Mouse (Mus musculus): ENCODE data around the gene Olfr203. TPM values are rescaled to one million over a fixed set of nuclear protein-coding genes. Genes with fewer than 3 reads are reported as not detected.
"Not testable (repeated sequence)": the region's sequence is repeated elsewhere in the genome, so short reads cannot be mapped to it uniquely, and the experiment has no call there.

Gene Olfr203
- total RNA-seq (2021) = not detected

DNA sequence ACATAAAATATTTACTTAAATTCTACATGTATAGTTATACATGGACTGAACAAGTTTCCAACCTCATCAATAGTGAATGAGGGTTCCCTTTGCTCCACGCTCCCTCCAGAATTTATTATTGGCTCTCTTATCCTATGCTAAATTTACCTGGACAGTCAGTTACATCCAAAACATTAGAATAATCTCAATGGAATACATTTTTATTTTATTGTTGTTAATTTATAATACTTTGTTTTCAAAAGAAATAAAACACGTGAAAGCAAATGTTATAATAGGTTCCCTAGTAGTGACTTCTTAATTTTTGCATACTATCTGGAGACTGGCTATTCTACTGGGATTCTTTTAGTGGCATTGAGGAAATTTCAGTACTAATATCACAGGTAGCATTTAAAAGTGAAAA is at the start of gene Olfr203:
TSS of gene Olfr203 (plus strand) at position 301 of the 400 bp plus-strand sequence.
- no peak for DNase-seq

DNA sequence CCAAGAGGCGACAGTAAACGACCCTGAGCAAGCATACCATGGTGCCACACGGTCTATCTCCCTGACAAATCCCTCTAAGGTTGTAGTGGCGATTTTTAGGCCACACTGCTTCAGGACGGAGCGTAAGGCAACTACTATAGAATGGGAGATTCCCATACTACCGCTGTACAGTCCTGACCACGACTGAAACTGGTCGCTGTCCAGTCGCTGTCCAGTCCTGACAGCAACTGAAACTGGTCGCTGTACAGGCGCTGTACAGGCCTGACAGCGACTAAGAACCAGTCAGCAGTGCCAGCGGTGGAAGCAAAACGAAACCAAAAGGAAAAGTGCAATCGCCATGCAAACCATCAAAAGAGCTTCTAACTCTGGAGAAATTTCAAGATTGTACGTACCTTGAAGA is 49.0 kb upstream of the Olfr203 start:
- no peak for DNase-seq

DNA sequence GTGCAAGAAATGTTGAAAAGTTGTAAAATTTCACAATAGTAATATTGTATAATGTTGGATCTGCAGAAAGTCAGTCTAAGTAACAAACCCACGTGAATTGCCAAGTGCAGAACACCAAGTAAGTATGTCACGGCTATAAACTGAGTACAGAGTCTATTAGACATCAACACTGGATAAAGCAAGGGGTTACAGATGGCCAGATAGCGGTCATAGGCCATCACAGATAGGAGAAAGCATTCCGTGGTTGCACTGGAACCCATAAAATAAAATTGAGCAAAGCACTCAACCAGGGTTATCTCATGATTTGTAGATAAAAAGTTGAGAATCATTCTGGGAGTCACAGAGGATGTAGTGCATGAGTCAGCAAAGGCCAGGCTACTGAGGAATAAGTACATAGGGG is 29.6 kb upstream of the Olfr203 start:
- not testable (repeated sequence) for DNase-seq

DNA sequence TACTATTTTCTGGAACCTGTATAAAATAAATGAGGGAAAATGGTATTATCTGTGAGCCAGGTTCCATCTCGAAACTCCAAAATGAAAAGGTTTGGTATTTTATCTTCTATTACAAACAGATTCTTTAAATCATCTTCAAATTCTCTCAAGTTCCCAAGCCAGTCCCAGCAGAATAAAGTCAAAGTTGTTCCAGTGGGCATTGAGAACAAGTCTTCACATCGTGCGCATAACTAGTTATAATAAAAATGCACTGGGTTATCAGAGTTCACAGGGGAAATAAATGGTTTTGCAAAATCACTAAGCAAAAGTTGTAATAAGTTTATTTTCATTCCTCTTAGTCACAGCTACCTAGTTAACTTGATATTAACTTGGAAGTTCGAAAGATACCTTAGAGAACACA is 26.1 kb upstream of the Olfr203 start, which contains the start of gene Olfr201:
TSS of gene Olfr201 (minus strand) at position 101 of the 400 bp plus-strand sequence.
- DNase-seq = not testable (repeated sequence)

DNA sequence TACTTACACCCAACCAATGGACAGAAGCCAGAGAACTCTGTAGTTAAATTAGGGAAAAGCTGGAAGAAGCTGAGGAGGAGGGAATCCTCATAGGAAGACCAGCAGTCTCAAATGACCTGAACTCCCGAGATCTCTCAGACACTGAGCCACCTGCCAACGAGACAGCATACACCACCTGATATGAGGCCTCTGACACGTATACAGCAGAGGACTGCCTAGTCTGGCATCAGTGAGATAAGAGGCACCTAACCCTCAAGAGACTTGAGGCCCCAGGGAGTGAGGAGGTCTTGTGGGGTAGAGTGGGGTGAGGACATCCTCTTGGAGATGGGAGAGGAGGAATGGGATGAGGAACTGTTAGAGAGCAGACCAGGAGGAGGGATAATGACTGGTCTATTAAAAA is 18.1 kb upstream of the Olfr203 start:
- DNase-seq = no peak

DNA sequence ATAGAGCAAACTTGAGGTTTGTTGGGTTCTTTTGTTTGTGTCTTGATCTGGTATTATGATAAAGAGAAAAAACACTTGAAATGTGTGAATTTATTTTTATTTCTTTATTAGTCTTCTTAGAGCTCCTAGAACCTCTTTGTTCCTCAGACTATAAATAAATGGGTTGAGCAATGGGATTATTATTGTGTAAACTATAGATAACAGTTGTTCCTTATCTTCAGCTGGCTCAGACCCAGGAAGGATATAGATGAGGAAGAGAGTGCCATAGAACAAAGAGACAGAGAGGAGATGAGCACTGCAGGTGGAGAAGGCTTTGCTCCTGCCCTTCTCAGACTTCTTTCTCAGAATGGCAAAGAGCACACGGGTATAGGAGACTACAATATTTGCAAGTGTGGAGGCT is 15.2 kb upstream of the Olfr203 start:
- no peak for DNase-seq

DNA sequence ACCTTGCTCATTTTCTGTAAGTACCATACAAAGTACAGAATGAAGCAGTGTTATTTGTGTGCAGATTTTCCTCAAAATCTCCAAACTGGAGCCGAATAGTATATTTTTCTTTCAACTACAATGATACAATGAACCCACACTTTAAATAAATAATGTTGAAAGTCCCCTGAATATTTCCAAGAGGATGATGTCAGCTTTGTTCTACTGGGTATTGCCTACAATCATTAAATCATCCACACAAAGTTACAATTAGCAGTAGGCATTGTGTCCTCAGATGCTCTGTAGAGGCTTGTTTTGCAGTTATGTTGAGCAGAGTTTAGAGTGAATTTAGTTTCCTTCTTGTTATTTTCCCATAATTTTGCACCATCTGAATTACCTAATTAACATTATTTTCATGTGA is 12.0 kb upstream of the Olfr203 start, which contains the start of gene Olfr202:
TSS of gene Olfr202 (minus strand) at position 101 of the 400 bp plus-strand sequence.
- no peak for DNase-seq

DNA sequence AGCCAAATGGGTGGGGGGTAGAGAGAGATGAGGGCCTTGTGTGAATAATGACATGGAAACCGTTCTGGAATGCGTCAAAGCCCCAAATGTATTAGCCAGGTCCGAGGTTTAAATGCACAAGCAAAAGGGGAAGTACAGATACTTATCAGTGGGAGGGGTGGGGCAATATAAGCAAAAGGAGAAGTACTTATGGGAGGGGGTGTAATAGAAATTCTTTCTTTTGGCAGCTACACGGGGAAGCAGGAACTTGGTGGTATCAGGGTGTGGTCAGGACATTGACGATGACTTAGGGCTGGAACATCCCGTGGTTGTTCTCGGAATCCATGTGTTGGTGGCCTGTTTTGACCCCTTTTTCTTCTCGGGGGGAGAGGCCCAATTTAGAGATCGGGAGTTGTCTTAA is 11.1 kb upstream of the Olfr203 start:
- not testable (repeated sequence) for DNase-seq

DNA sequence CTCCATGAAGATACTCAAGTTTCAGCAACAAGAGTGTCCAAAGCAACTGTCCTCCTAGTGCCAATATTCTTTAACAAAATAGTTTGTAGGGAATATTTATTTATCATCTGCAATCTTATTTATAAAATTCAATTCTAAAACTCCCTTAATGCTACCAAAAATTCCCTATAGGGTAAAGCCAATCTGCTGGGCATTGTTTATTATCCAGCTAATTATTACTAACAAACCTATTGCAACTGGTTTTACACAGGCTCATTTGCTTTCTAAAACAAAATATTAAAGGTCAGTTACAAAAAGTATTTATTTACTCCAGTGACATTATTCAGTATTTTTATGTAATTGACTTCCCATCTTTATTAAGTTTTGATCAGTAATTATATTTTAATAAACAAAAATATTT is 19.5 kb downstream of the Olfr203 start, which contains the start of gene Olfr204:
TSS of gene Olfr204 (minus strand) at position 101 of the 400 bp plus-strand sequence.
- DNase-seq = no peak

DNA sequence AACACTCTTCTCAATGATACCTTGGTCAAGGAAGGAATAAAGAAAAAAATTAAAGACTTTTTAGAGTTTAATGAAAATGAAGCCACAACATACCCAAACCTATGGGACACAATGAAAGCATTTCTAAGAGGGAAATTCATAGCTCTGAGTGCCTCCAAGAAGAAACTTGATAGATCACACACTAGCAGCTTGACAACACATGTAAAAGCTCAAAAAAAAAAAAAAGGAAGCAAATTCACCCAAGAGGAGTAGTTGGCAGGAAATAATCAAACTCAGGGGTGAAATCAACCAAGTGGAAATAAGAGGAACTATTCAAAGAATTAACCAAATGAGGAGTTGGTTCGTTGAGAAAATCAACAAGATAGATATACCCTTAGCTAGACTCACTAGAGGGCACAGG is 24.6 kb downstream of the Olfr203 start:
- DNase-seq = not testable (repeated sequence)

DNA sequence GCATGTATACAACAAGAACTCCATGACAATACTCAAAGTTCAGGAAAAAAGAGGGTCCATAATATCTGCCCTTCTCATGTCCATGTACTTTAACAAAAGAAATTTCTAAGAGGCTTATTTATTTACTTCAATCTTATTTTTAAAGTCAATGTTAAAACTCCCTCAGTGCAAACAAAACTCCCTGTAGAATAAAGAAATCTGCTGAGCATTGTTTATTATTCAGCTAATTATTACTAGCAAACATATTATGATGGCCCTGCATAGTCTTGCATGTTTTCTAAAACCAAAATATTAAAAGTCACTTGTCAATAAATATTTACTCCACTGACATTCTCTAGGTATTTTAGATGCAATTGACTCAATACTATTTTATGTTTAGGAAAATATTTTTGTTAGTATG is 32.4 kb downstream of the Olfr203 start, which contains the start of gene Olfr205:
TSS of gene Olfr205 (minus strand) at position 101 of the 400 bp plus-strand sequence.
- DNase-seq = no peak

DNA sequence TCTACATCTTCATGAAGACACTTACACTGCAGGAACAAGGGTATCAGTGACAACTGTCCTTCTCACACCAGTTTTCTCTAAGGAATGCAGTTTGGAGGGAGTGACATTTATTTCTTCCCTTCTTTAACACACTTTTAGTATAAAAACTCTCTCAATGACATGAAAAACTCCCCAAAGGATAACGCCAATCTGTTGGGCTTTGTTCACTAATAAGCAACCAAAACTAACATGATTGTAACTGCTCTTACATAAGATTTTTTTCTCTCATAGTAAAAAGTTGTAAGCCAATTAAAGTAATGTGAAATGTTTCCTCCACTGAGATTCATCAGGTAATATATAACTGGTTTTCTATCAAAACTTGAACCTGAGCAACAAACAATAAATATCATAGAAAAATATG is 50.5 kb downstream of the Olfr203 start, which contains the start of gene Olfr206:
TSS of gene Olfr206 (minus strand) at position 101 of the 400 bp plus-strand sequence.
- DNase-seq = no peak

Other genes starting within 250 kb of the Olfr203 start
- not detected for gene Olfr190, start 220.9 kb upstream of the Olfr203 start, total RNA-seq (2021)
- gene Olfr191, start 209.1 kb upstream of the Olfr203 start, total RNA-seq (2021) = not detected
- not detected for gene Olfr193, start 187.0 kb upstream of the Olfr203 start, total RNA-seq (2021)
- gene Olfr194, start 177.8 kb upstream of the Olfr203 start, total RNA-seq (2021) = not detected
- gene Olfr195, start 151.8 kb upstream of the Olfr203 start, total RNA-seq (2021) = not detected
- gene Olfr196, start 128.4 kb upstream of the Olfr203 start, total RNA-seq (2021) = not detected
- not detected for gene Olfr198, start 95.3 kb upstream of the Olfr203 start, total RNA-seq (2021)
- gene Olfr199, start 79.1 kb upstream of the Olfr203 start, total RNA-seq (2021) = not detected
- gene Olfr201, start 26.2 kb upstream of the Olfr203 start, total RNA-seq (2021) = not detected
- not detected for gene Olfr202, start 12.1 kb upstream of the Olfr203 start, total RNA-seq (2021)
- not detected for gene Olfr204, start 19.4 kb downstream of the Olfr203 start, total RNA-seq (2021)
- gene Olfr205, start 32.3 kb downstream of the Olfr203 start, total RNA-seq (2021) = not detected
- not detected for gene Olfr206, start 50.4 kb downstream of the Olfr203 start, total RNA-seq (2021)
- gene Olfr209, start 65.1 kb downstream of the Olfr203 start, total RNA-seq (2021) = not detected
- gene Gabrr3, start 108.5 kb downstream of the Olfr203 start, total RNA-seq (2021) = not detected
- 10 to 100 TPM; 14.2 to 15.1 TPM for gene Riox2, start 172.9 kb downstream of the Olfr203 start, total RNA-seq (2021)